Mouse (Mus musculus) ES-E14 (cell line): Measurements from ENCODE around the gene Bag6. TPM values are rescaled to one million over a fixed set of nuclear protein-coding genes. Genes with fewer than 3 reads are reported as not detected.
"Not testable (repeated sequence)": the region's sequence is repeated elsewhere in the genome, so short reads cannot be mapped to it uniquely, and the experiment has no call there.

Experiments used
- DNase-seq: peaks from one replicate; pipeline ENCODE4 v3.0.0-alpha.2; 2013; ENCODE audit warnings: low read depth, low spot score
- H3K27ac ChIP-seq: 2 replicates; pipeline ENCODE4 v1.5.1; 2012; ENCODE audit warnings: low read depth, mild to moderate bottlenecking, low read length, moderate library complexity, mixed read lengths; ENCODE audit not compliant: poor library complexity, insufficient read depth, severe bottlenecking
- H3K36me3 ChIP-seq: 2 replicates; pipeline ENCODE4 v1.6.1; 2012; ENCODE audit warnings: mild to moderate bottlenecking, low read length, moderate library complexity, mixed read lengths; ENCODE audit not compliant: control insufficient read depth, poor library complexity, insufficient read depth, severe bottlenecking
- H3K4me1 ChIP-seq, 2 experiments: fragments of 150-350 bp in 1 of 2; sonication (generic) in 1 of 2; 2 replicates each; pipeline ENCODE4 v1.6.1; 2012; ENCODE audit warnings: low read length in 2 of 2, mild to moderate bottlenecking in 1 of 2, mixed read lengths in 1 of 2; ENCODE audit not compliant: control insufficient read depth in 2 of 2, insufficient read depth in 2 of 2, poor library complexity in 1 of 2
- H3K4me3 ChIP-seq, 2 experiments: fragments of 150-350 bp in 1 of 2; sonication (generic) in 1 of 2; 2 replicates each; pipeline ENCODE4 v1.5.1; 2012; ENCODE audit warnings: low read length in 2 of 2, low read depth in 1 of 2, mild to moderate bottlenecking in 1 of 2, mixed read lengths in 1 of 2; ENCODE audit not compliant: insufficient read depth in 1 of 2, poor library complexity in 1 of 2, severe bottlenecking in 1 of 2
- H3K9ac ChIP-seq: 2 replicates; pipeline ENCODE4 v1.6.1; 2012; ENCODE audit warnings: low read depth, mild to moderate bottlenecking, low read length, mixed read lengths; ENCODE audit not compliant: poor library complexity, insufficient read depth, severe bottlenecking
- H3K9me3 ChIP-seq: fragments of 150-350 bp; sonication (generic); 2 replicates; pipeline ENCODE4 v1.6.1; 2012; ENCODE audit warnings: low read depth, mild to moderate bottlenecking, low read length; ENCODE audit not compliant: control insufficient read depth, insufficient read depth
- CHD2 ChIP-seq: IDR thresholded peaks from 2 replicates; pipeline ENCODE4 v1.6.1; 2014; ENCODE audit warnings: mild to moderate bottlenecking, low read depth, low read length, inconsistent platforms
- HCFC1 ChIP-seq: IDR thresholded peaks from 2 replicates; pipeline ENCODE4 v1.6.1; 2012; ENCODE audit warnings: low read length, inconsistent platforms, borderline replicate concordance; ENCODE audit not compliant: insufficient read depth
- MAFK ChIP-seq: IDR thresholded peaks from 2 replicates; pipeline ENCODE4 v1.6.1; 2014; ENCODE audit warnings: mild to moderate bottlenecking, low read depth, low read length, inconsistent platforms; ENCODE audit not compliant: insufficient read depth
- ZC3H11A ChIP-seq: IDR thresholded peaks from 2 replicates; pipeline ENCODE4 v1.6.1; 2012; ENCODE audit warnings: low read depth, mild to moderate bottlenecking, inconsistent platforms, low read length, borderline replicate concordance
- ZNF384 ChIP-seq: IDR thresholded peaks from 2 replicates; pipeline ENCODE4 v1.6.1; 2012; ENCODE audit warnings: low read depth, low read length, inconsistent platforms
- in situ Hi-C, 2 experiments: fragments of 600-800 bp; cut with MboI; formaldehyde crosslinking; loops; one replicate each; pipeline ENCODE4 v1.15.1; 2025; ENCODE audit warnings: low sequenced_read_pairs in 2 of 2, inconsistent platforms in 1 of 2; ENCODE audit not compliant: unreplicated experiment in 2 of 2
- total RNA-seq: library from RNA; depleted of rRNA; stranded (reverse); fragments of 300-350 nt; gene quantifications from 2 replicates; pipeline ENCODE4 v1.2.3, GENCODE M21; 2012

Bag6 gene
- total RNA-seq, 1 experiment: 208 TPM

- Histone ChIP-seq H3K9me3 (no peaks in the 10 kb centered on the region), H3K4me1 (peaks cover 0 to 7% of the 10 kb centered on the region in 2 experiments; a peak in 2 of 4 replicates), H3K9ac (peak overlapping the region; percentile 97), H3K27ac (peak overlapping the region; percentile 24), H3K36me3 (peaks cover 35% of the 10 kb centered on the region), H3K4me3 (peak overlapping the region; percentile 92 to 98)
- in situ Hi-C loops: loop anchor here in 1 of 2 experiments (25.0 kb wide), 1 partner anchor 108 kb away; the partner anchor contains the start of genes Vars and Vwa7
- DNase-seq: no peak
- TF ChIP-seq CHD2 (no peak), HCFC1 (no peak), ZNF384 (no peak), ZC3H11A (no peak), MAFK (no peak)
Observed at GRCm38 (mm10) chr17:35120745-35121142, 14.2 kb upstream of the Bag6 start.

- peaks cover 30% of the 10 kb centered on the region for H3K36me3 ChIP-seq
- H3K9me3 ChIP-seq: no peaks in the 10 kb centered on the region
- H3K9ac ChIP-seq: peak within 1 kb of the TSS; percentile 97
- TF ChIP-seq ZC3H11A: no peak
- peak; percentile 81 for TF ChIP-seq CHD2
- TF ChIP-seq ZNF384: peak; percentile 45; the same call in 1 of the 2 replicates
- TF ChIP-seq HCFC1: peak; percentile 98
- in situ Hi-C loops: loop anchor here in 1 of 2 experiments (25.0 kb wide), 1 partner anchor 109 kb away; the partner anchor contains the start of genes Vars and Vwa7
- H3K4me1 ChIP-seq: peaks cover 0 to 7% of the 10 kb centered on the region in 2 experiments; a peak in 2 of 4 replicates
- H3K4me3 ChIP-seq: peak within 1 kb of the TSS; percentile 92 to 98
- peak within 1 kb of the TSS; percentile 74 for H3K27ac ChIP-seq
- DNase-seq: peak; percentile 95
Observed at GRCm38 (mm10) chr17:35121143-35121799, 13.7 kb upstream of the Bag6 start, which contains the start of gene Gpank1. Gene Gpank1, plus strand, starts transcription at chr17:35121455.

GRCm38 (mm10) chr17:35121871-35122303, 13.1 kb upstream of the Bag6 start, which contains the start of gene Csnk2b:
Gene Csnk2b, minus strand, starts transcription at chr17:35122053.
- in situ Hi-C loops: loop anchor here in 1 of 2 experiments (25.0 kb wide), 1 partner anchor 110 kb away; the partner anchor contains the start of genes Vars and Vwa7
- TF ChIP-seq HCFC1 (no peak), ZC3H11A (0 out of 2 replicates have a peak, but pooled peaks have one; percentile 11)
- Histone ChIP-seq H3K27ac (peak within 1 kb of the TSS; percentile 74), H3K4me1 (peaks cover 0 to 7% of the 10 kb centered on the region in 2 experiments; a peak in 2 of 4 replicates), H3K4me3 (peak within 1 kb of the TSS; percentile 92 to 98), H3K9ac (peak within 1 kb of the TSS; percentile 97), H3K36me3 (peaks cover 28% of the 10 kb centered on the region), H3K9me3 (no peaks in the 10 kb centered on the region)
- peak; percentile 40 for DNase-seq

DNA sequence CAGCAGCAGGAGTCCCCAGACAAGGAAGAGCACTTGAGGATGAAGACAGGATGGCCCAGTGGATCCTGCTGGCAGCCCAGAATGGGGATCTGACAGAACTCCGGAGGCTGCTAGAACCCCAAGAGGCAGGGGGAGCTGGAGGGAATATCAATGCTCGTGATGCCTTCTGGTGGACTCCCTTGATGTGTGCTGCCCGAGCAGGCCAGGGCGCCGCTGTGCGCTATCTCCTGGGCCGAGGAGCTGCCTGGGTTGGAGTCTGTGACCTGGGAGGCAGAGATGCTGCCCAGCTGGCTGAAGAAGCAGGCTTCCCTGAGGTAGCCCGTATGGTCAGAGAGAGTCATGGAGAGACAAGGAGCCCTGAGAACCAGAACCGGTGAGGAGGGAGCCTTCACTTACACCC, 11.7 kb upstream of the Bag6 start:
- peaks cover 18% of the 10 kb centered on the region for H3K36me3 ChIP-seq
- not testable (repeated sequence) for H3K9me3 ChIP-seq, DNase-seq, H3K4me3 ChIP-seq, H3K9ac ChIP-seq, H3K27ac ChIP-seq, H3K4me1 ChIP-seq
- in situ Hi-C loops: loop anchor here in 1 of 2 experiments (25.0 kb wide), 1 partner anchor 111 kb away; the partner anchor contains the start of genes Vars and Vwa7

GRCm38 (mm10) chr17:35124261-35124896, 10.6 kb upstream of the Bag6 start:
- H3K36me3 ChIP-seq: peaks cover 13% of the 10 kb centered on the region; the same call in 1 of the 2 replicates
- H3K9ac ChIP-seq, DNase-seq, H3K9me3 ChIP-seq, H3K4me1 ChIP-seq, H3K4me3 ChIP-seq, H3K27ac ChIP-seq: not testable (repeated sequence)
- in situ Hi-C loops: loop anchor here in 1 of 2 experiments (25.0 kb wide), 1 partner anchor 112 kb away; the partner anchor contains the start of genes Vars and Vwa7
